Mouse (Mus musculus): ENCODE results near the gene Fam120c.

DNA sequence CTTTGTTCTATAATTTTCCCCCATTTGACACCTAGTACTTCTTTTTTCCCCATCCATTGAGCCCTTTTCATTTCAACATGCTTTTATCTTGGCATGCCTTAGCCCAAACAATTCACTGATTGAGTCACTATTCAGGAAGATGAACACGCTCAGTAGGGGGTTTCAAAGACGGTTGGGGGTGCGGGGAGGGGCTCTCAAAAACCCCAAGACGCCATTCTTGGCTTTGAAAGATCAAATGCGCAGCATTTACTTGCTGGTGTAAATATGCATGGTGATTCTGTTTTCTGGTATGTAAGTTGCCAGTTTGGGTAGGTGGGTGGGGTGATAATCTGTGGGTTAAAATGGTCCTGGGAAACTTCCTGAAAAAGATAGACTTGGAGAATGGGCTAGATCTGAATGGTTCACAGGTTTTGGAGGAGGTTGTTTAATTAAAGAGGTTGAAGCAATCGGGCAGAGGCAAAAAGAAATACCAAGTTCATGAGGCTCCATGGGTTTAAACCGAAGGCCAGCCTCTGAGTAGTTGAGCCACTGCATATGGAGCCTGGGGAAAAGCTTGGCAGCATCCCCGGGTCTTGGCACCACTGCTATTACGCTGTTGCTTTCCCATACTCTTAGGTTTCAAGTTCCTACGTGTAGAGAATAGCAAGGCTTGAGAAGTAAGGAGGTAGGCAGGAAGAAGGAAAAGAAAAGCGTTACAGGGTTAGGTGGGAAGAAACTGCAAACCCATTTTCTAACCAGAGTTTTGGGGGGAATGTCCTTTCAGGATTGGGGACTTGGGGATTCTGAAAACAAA, 1.6 kb downstream of the Fam120c start:
- no peak for TF ChIP-seq CTCF (IDR thresholded peaks at IDR 0.05; ENCODE audit: low read depth)
- no peak for TF ChIP-seq EP300 (IDR thresholded peaks at IDR 0.05; ENCODE audit: low read depth)
